Mouse (Mus musculus) intestine, embryonic 15.5 days (tissue): ENCODE data around the gene Pear1. TPM values are rescaled to one million over a fixed set of nuclear protein-coding genes. Genes with fewer than 3 reads are reported as not detected.

Source experiments
- ATAC-seq: fragments of 200-750 bp; cut with Nextera tagmentation; 2 replicates; pipeline ENCODE4 v1.8.0; 2017; ENCODE audit warnings: moderate TSS enrichment, moderate library complexity
- H3K27ac ChIP-seq: fragments of 300-500 bp; sonication (generic); 2 replicates; pipeline ENCODE4 v1.5.1; 2015; ENCODE audit warnings: mild to moderate bottlenecking, inconsistent platforms
- H3K27me3 ChIP-seq: fragments of 300-500 bp; sonication (generic); replicated peaks from 2 replicates; pipeline ENCODE4 v1.6.1; 2015; ENCODE audit warnings: inconsistent platforms
- H3K36me3 ChIP-seq: fragments of 300-500 bp; sonication (generic); 2 replicates; pipeline ENCODE4 v1.6.1; 2015; ENCODE audit warnings: inconsistent platforms
- H3K4me1 ChIP-seq: fragments of 300-500 bp; sonication (generic); replicated peaks from 2 replicates; pipeline ENCODE4 v1.6.1; 2015; ENCODE audit warnings: inconsistent platforms
- H3K4me2 ChIP-seq: fragments of 300-500 bp; sonication (generic); replicated peaks from 2 replicates; pipeline ENCODE4 v1.6.1; 2015; ENCODE audit warnings: mild to moderate bottlenecking, inconsistent platforms
- H3K4me3 ChIP-seq: fragments of 300-500 bp; sonication (generic); replicated peaks from 2 replicates; pipeline ENCODE4 v1.5.1; 2015; ENCODE audit warnings: inconsistent platforms
- H3K9ac ChIP-seq: fragments of 300-500 bp; sonication (generic); 2 replicates; pipeline ENCODE4 v1.6.1; 2015; ENCODE audit warnings: inconsistent platforms
- H3K9me3 ChIP-seq: fragments of 300-500 bp; sonication (generic); 2 replicates; pipeline ENCODE4 v1.6.1; 2016; ENCODE audit warnings: inconsistent platforms
- WGBS: fragments of 180-500 bp; shearing (Covaris S2); methylation state at CpG from one replicate; pipeline ENCODE4 v1.1.7; 2015; 5-methylcytosine and 5-hydroxymethylcytosine counted together
- polyA plus RNA-seq: library from polyadenylated mRNA; unstranded; fragments of >200 nt; fragmentation: Nextera tagmentation; extraction: Ambion mirVana; gene quantifications from 2 replicates; pipeline ENCODE4 v1.2.1, GENCODE M21; 2015

The Pear1 gene
- polyA plus RNA-seq, 1 experiment from 2014 or later = 22.6 TPM

DNA sequence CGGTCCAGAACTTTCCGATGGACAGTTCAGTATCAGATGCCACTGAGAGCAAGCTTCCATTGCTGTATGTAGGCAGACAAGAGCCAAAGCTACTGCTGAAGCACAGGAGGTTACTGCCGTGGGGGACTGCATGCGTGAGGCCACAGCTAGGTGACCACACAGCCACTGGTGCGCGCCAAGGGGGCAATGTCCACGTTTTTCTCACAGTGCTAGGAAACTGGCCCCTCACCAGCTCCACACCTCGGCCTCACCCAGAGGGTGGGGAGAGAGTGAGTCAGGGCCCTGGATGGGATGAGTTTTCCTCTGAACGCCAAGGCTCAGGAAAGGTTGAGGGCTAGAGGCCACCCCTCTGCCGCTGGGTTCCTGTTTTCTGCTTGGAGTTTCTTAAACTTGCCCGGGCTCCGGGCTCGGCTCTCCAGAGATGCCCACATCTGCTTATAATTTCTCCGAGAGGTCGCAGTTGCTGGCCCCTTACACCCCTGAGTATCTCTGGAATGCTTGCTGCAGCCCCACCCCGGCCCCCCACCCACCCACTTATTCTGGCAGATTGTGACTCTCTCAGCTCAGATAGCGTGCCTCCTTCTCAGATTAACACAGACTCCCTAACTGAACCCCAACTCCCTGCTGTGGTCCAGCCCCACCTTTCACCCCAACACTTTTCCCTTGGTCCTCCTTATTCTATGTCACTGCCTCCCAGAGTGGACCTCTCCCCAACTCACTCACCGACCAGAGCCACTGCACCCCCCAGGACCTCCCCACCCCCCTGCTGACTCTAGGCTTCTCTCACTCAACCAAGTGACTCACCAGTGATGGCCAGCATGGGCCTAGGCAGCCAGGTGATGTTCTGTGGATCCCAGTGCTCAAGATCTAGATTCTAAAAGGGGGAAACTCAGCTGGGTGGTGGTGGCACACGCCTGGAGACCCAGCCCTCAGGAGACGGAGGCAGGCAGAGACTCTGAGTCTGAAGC, 62.4 kb downstream of the Pear1 start:
- no peaks in the 10 kb centered on the region for H3K9me3 ChIP-seq
- 62% methylated on average over 20 of the region's 20 CpGs for WGBS
- no peak overlapping the region for H3K9ac ChIP-seq
- H3K4me3 ChIP-seq = 0 out of 2 replicates have a peak overlapping the region, but pooled peaks have one; percentile 4
- H3K4me1 ChIP-seq = peaks cover 59% of the 10 kb centered on the region
- peak overlapping the region; percentile 37 for H3K4me2 ChIP-seq
- no peaks in the 10 kb centered on the region for H3K36me3 ChIP-seq
- H3K27me3 ChIP-seq = no peaks in the 10 kb centered on the region
- ATAC-seq = peak; percentile 69
- peak overlapping the region; percentile 68 for H3K27ac ChIP-seq

GRCm38 (mm10) chr3:87758641-87759040, 65.5 kb downstream of the Pear1 start:
- peaks cover 38% of the 10 kb centered on the region for H3K4me1 ChIP-seq
- 37% methylated on average over 4 of the region's 5 CpGs for WGBS
- H3K4me2 ChIP-seq = no peak overlapping the region
- H3K4me3 ChIP-seq = no peak overlapping the region
- no peak overlapping the region for H3K27ac ChIP-seq
- peaks cover 6% of the 10 kb centered on the region; the same call in 1 of the 2 replicates for H3K36me3 ChIP-seq
- H3K9me3 ChIP-seq = no peaks in the 10 kb centered on the region
- no peak overlapping the region for H3K9ac ChIP-seq
- ATAC-seq = no peak
- H3K27me3 ChIP-seq = no peaks in the 10 kb centered on the region

DNA sequence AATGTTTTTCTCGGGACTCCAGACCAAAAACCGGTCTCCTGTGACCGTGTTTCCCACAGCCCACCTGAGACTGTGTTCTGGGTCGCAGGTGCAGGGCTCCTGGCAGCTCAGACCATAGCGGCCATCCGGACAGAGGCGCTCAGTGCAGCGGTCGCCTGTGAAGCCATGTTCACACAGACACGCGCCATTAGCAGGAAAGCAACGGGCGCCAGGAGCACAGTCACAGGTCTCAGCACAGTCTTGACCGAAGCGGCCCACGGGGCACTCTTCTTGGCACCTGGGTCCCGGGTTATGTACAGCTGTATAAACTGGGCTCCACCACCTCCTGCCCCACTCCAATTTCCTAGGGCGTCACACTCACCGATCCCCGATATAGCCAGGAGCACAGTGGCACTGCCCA, 67.6 kb downstream of the Pear1 start:
- H3K4me2 ChIP-seq = peak overlapping the region; percentile 48; the same call in 1 of the 2 replicates
- ATAC-seq = 0 out of 2 replicates have a peak, but pooled peaks have one; percentile 4
- no peak overlapping the region for H3K9ac ChIP-seq
- no peaks in the 10 kb centered on the region for H3K9me3 ChIP-seq
- peaks cover 16% of the 10 kb centered on the region for H3K36me3 ChIP-seq
- H3K4me3 ChIP-seq = no peak overlapping the region
- H3K4me1 ChIP-seq = peaks cover 19% of the 10 kb centered on the region
- no peak overlapping the region for H3K27ac ChIP-seq
- H3K27me3 ChIP-seq = no peaks in the 10 kb centered on the region
- 58% methylated on average over 20 of the region's 20 CpGs for WGBS

DNA sequence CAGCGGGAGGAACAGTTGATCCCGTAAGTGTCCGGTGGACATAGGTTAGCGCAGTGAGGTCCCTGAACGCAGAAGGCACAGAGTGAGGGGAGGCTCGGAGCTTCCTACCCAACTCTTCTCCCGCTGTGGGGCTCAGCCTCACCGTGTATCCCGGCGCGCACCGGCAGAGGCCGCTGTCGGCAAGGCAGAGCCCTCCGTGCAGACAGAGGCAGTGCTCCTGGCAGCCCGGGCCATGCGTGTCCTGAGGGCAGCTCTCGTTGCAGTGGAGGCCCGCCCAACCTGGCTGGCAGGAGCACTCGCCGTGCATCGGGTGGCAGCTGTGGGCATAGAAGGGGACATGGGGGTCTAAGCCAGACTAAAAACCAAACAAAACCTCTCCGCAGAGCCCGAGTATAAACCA, 68.1 kb downstream of the Pear1 start:
- Histone ChIP-seq H3K27ac (no peak overlapping the region), H3K4me3 (no peak overlapping the region), H3K9me3 (no peaks in the 10 kb centered on the region), H3K9ac (no peak overlapping the region), H3K27me3 (no peaks in the 10 kb centered on the region), H3K4me2 (peak overlapping the region; percentile 48), H3K4me1 (peaks cover 14% of the 10 kb centered on the region), H3K36me3 (peaks cover 16% of the 10 kb centered on the region)
- ATAC-seq = peak; percentile 88
- 4% methylated on average over 24 of the region's 24 CpGs for WGBS

GRCm38 (mm10) chr3:87753829-87754228, 70.3 kb downstream of the Pear1 start:
- Histone ChIP-seq H3K4me1 (peaks cover 8% of the 10 kb centered on the region), H3K9me3 (no peaks in the 10 kb centered on the region), H3K36me3 (peaks cover 16% of the 10 kb centered on the region), H3K27me3 (no peaks in the 10 kb centered on the region), H3K9ac (no peak overlapping the region), H3K4me3 (no peak overlapping the region), H3K4me2 (no peak overlapping the region), H3K27ac (no peak overlapping the region)
- no peak for ATAC-seq
- 89% methylated on average over 13 of the region's 13 CpGs for WGBS

DNA sequence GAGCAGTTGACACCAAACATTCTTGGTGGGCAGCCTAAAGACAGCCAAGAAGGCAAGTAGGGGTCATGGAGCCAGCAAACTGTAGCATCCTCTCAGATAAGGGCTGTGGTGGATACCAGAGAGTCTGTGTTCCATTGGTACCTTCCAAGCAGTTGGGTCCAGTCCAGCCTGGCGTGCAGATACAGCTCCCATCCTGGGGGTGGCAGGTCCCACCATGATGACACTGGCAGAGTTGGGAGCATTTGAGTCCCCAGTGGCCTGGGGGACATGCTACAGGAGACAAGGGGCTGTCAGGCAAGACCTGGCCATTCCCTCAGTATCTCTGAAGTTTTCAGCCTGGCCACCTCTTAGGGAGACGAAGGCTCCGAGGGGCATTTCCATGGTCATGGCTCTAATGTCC, 71.5 kb downstream of the Pear1 start:
- Histone ChIP-seq H3K4me1 (peaks cover 13% of the 10 kb centered on the region), H3K27me3 (no peaks in the 10 kb centered on the region), H3K4me2 (no peak overlapping the region), H3K27ac (no peak overlapping the region), H3K9ac (no peak overlapping the region), H3K4me3 (no peak overlapping the region), H3K9me3 (no peaks in the 10 kb centered on the region), H3K36me3 (peaks cover 16% of the 10 kb centered on the region)
- no peak for ATAC-seq
- 89% methylated on average over 3 of the region's 3 CpGs for WGBS

DNA sequence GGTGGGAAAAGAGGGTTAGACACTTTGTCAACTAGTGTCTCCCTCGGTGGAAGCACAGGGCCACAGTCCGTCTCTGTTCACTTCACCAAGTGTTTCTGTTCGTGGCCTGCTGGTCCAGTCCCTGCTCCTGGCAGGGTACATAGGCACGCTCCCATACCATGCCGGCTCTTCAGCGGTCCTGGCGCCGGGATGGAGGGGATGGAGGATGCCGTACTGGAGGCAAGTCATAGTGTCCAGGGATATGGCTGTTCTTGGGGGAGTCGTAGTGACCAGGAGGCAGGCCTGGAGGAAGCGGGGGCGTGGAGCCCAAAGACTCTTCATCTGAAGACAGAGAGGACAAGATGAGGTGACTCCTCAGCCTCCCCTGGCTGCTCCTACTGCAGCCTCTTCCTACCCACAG, 74.1 kb downstream of the Pear1 start:
- Histone ChIP-seq H3K4me3 (no peak overlapping the region), H3K27me3 (no peaks in the 10 kb centered on the region), H3K9ac (no peak overlapping the region), H3K36me3 (peaks cover 16% of the 10 kb centered on the region), H3K27ac (no peak overlapping the region), H3K9me3 (no peaks in the 10 kb centered on the region), H3K4me1 (peaks cover 16% of the 10 kb centered on the region), H3K4me2 (no peak overlapping the region)
- no peak for ATAC-seq
- 91% methylated on average over 12 of the region's 12 CpGs for WGBS

- Histone ChIP-seq H3K4me2 (no peak overlapping the region), H3K9ac (no peak overlapping the region), H3K27ac (no peak overlapping the region), H3K4me1 (peaks cover 17% of the 10 kb centered on the region), H3K9me3 (no peaks in the 10 kb centered on the region), H3K27me3 (no peaks in the 10 kb centered on the region), H3K4me3 (no peak overlapping the region), H3K36me3 (peaks cover 14% of the 10 kb centered on the region)
- 17% methylated on average over 5 of the region's 5 CpGs for WGBS
- ATAC-seq = peak; percentile 44
Measured at GRCm38 (mm10) chr3:87749036-87749435, 75.1 kb downstream of the Pear1 start.

DNA sequence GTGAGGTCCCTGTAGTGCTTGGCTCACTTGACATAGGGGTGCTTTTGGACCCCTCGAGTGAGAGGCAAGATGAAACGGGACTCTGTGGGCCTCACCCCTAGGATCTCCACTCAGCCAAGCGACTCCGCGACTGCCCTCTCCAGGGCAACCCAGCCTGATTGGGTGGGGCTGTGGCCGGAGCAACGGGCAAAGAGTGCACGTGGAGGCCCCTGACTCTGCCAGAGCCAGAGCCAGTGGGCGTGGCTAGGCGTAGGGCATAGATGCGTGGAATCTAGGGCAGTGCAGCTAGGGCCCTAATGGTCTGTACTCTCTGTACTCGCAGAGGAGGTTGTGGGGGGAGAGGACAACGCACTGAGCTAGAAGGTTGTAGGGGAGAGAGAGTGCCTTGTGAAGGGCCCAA, 75.7 kb downstream of the Pear1 start, which contains the start of gene Lrrc71:
Gene Lrrc71, minus strand, starts transcription at position 195 of the 400 bp plus-strand sequence.
- no peak within 1 kb of the TSS for H3K9ac ChIP-seq
- no peak within 1 kb of the TSS for H3K4me3 ChIP-seq
- H3K9me3 ChIP-seq = no peaks in the 10 kb centered on the region
- H3K4me2 ChIP-seq = 0 out of 2 replicates have a peak within 1 kb of the TSS, but pooled peaks have one; percentile 4
- 39% methylated on average over 13 of the region's 13 CpGs for WGBS
- ATAC-seq = peak; percentile 48; the same call in 1 of the 2 replicates
- no peaks in the 10 kb centered on the region for H3K27me3 ChIP-seq
- H3K4me1 ChIP-seq = peaks cover 17% of the 10 kb centered on the region
- no peak within 1 kb of the TSS for H3K27ac ChIP-seq
- H3K36me3 ChIP-seq = peaks cover 11% of the 10 kb centered on the region; the same call in 1 of the 2 replicates

- H3K9me3 ChIP-seq = no peaks in the 10 kb centered on the region
- peak overlapping the region; percentile 48 for H3K4me2 ChIP-seq
- no peak overlapping the region for H3K9ac ChIP-seq
- H3K4me3 ChIP-seq = 0 out of 2 replicates have a peak overlapping the region, but pooled peaks have one; percentile 8
- no peaks in the 10 kb centered on the region for H3K36me3 ChIP-seq
- ATAC-seq = peak; percentile 43
- H3K27me3 ChIP-seq = no peaks in the 10 kb centered on the region
- H3K4me1 ChIP-seq = peaks cover 17% of the 10 kb centered on the region
- peak overlapping the region; percentile 54 for H3K27ac ChIP-seq
- 23% methylated on average over 18 of the region's 18 CpGs for WGBS
Measured at GRCm38 (mm10) chr3:87745036-87745659, 79.0 kb downstream of the Pear1 start.

GRCm38 (mm10) chr3:87743927-87744326, 80.2 kb downstream of the Pear1 start:
- WGBS = 81% methylated on average over 4 of the region's 4 CpGs
- Histone ChIP-seq H3K9me3 (no peaks in the 10 kb centered on the region), H3K4me2 (no peak overlapping the region), H3K4me1 (peaks cover 17% of the 10 kb centered on the region), H3K9ac (no peak overlapping the region), H3K27ac (no peak overlapping the region), H3K27me3 (no peaks in the 10 kb centered on the region), H3K36me3 (no peaks in the 10 kb centered on the region), H3K4me3 (no peak overlapping the region)
- ATAC-seq = no peak

GRCm38 (mm10) chr3:87742735-87743134, 81.4 kb downstream of the Pear1 start:
- no peak overlapping the region for H3K4me2 ChIP-seq
- no peak overlapping the region for H3K27ac ChIP-seq
- no peak overlapping the region for H3K4me3 ChIP-seq
- ATAC-seq = no peak
- peaks cover 10% of the 10 kb centered on the region; the same call in 1 of the 2 replicates for H3K4me1 ChIP-seq
- 87% methylated on average over 16 of the region's 16 CpGs for WGBS
- no peak overlapping the region for H3K9ac ChIP-seq
- H3K9me3 ChIP-seq = no peaks in the 10 kb centered on the region
- peaks cover 10% of the 10 kb centered on the region; the same call in 1 of the 2 replicates for H3K36me3 ChIP-seq
- H3K27me3 ChIP-seq = no peaks in the 10 kb centered on the region
